ENCODE assay signal across 20 mouse cellular contexts in the genomic region with DNA sequence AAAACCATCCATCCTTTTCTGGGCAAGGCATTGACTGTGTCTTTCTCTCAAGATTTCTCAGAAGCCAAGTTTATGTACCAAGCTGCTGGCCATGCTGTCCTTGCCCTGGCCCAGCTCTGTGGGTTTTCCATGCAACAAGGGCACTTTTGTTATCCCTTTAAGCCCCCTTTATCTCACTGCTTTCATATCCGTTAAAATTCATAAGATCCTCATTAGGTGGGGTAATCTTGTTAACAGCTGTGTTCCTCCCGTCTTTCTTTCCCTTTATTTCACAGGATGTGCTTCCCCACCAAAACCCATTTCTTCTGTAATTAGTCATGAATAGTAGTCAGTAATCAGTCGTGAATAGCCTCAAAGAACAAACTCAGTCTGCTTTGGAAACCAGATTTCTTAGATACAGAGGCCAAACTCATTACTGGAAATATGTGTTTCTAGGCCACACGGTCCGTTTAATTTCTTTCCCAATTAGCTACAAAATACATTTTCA. TPM values are rescaled to one million over a fixed set of nuclear protein-coding genes. Genes with fewer than 3 reads are reported as not detected.
A peak's percentile ranks its signal among the peaks of the same experiment; 100 is the strongest.
DNase-seq lines count a peak whose midpoint lies in the region; ATAC-seq and TF ChIP-seq lines count a peak whose summit lies in the region.
"Had no signal": no experiment of that assay in that cellular context is flagged by ENCODE, and none has a peak within 500 bp of the region (broad histone marks: within the 10 kb centered on the region; RNA-seq: fewer than 3 reads in every experiment).

No protein-coding gene starts in this region.

- H3K36me3 ChIP-seq in midbrain, embryonic 11.5 days (ENCODE audit: control insufficient read depth, insufficient read depth, low read length) = no peaks in the 10 kb centered on the region
- no peaks in the 10 kb centered on the region for H3K36me3 ChIP-seq in midbrain, embryonic 10.5 days
- H3K36me3 ChIP-seq in forebrain, embryonic 14.5 days (ENCODE audit: control insufficient read depth, insufficient read depth, low read length) = no peaks in the 10 kb centered on the region
- H3K36me3 ChIP-seq in intestine, postnatal 0 days (ENCODE audit: control insufficient read depth, insufficient read depth) = no peaks in the 10 kb centered on the region
- H3K36me3 ChIP-seq in small intestine, adult 2 months (ENCODE audit: control insufficient read depth, insufficient read depth, low read length) = no peaks in the 10 kb centered on the region
- H3K36me3 ChIP-seq in heart, adult 2 months (ENCODE audit: control insufficient read depth, insufficient read depth, low read length) = no peaks in the 10 kb centered on the region
- H3K36me3 ChIP-seq: heart, embryonic 15.5 days had no signal

- H3K27ac ChIP-seq in midbrain, embryonic 11.5 days (ENCODE audit: low read depth, low read length) = no peak overlapping the region
- H3K27ac ChIP-seq in midbrain, embryonic 10.5 days (replicated peaks) = no peak overlapping the region
- H3K27ac ChIP-seq in forebrain, embryonic 14.5 days (ENCODE audit: low read depth, low read length) = peak overlapping the region; percentile 22; the same call in 1 of the 2 replicates
- H3K27ac ChIP-seq in intestine, postnatal 0 days (ENCODE audit: low read depth, low read length) = peak overlapping the region; percentile 73
- peak overlapping the region; percentile 82 for H3K27ac ChIP-seq in small intestine, adult 2 months (ENCODE audit: insufficient read depth, low read depth, low read length)
- no peak overlapping the region for H3K27ac ChIP-seq in heart, adult 2 months
- H3K27ac ChIP-seq: heart, embryonic 15.5 days; left cerebral cortex, adult 2 months had no signal

- DNase-seq in midbrain, embryonic 11.5 days (ENCODE audit: low spot score, missing footprints) = peak; percentile 83
- DNase-seq in midbrain, embryonic 10.5 days (ENCODE audit: low spot score) = no peak
- peak; percentile 76 for DNase-seq in forebrain, embryonic 14.5 days (ENCODE audit: low spot score)
- DNase-seq in adrenal gland, postnatal 4 days (ENCODE audit: low spot score in 2 of 2) = no peak
- DNase-seq in heart, adult 2 months = no peak
- DNase-seq: gastrocnemius, postnatal 36 days; kidney, postnatal 36 days; liver; lung, embryonic 14.5 days; right cerebral cortex, postnatal 4 days; thymus, postnatal 36 days had no signal

- no peak overlapping the region for H3K4me2 ChIP-seq in midbrain, embryonic 11.5 days
- no peak overlapping the region for H3K4me2 ChIP-seq in forebrain, embryonic 14.5 days (ENCODE audit: low read length)
- H3K4me2 ChIP-seq in intestine, postnatal 0 days (replicated peaks; ENCODE audit: low read depth) = no peak overlapping the region
- H3K4me2 ChIP-seq: heart, embryonic 15.5 days; lung, embryonic 14.5 days had no signal

- no peaks in the 10 kb centered on the region; the same call in 1 of the 2 replicates for H3K27me3 ChIP-seq in midbrain, embryonic 11.5 days (ENCODE audit: control insufficient read depth, insufficient read depth, low read length)
- H3K27me3 ChIP-seq in midbrain, embryonic 10.5 days (ENCODE audit: low read depth, poor library complexity, severe bottlenecking) = peaks cover 22% of the 10 kb centered on the region; the same call in 1 of the 2 replicates
- H3K27me3 ChIP-seq in forebrain, embryonic 14.5 days (replicated peaks; ENCODE audit: control insufficient read depth, insufficient read depth, low read length) = peaks cover 44% of the 10 kb centered on the region
- no peaks in the 10 kb centered on the region for H3K27me3 ChIP-seq in intestine, postnatal 0 days (replicated peaks; ENCODE audit: control insufficient read depth, insufficient read depth, low read length)
- H3K27me3 ChIP-seq in small intestine, adult 2 months (ENCODE audit: control insufficient read depth, insufficient read depth, low read length) = no peaks in the 10 kb centered on the region
- no peaks in the 10 kb centered on the region for H3K27me3 ChIP-seq in heart, adult 2 months (ENCODE audit: control insufficient read depth, insufficient read depth, low read length)
- H3K27me3 ChIP-seq: heart, embryonic 15.5 days had no signal

- H3K4me3 ChIP-seq in midbrain, embryonic 11.5 days (ENCODE audit: low read depth, low read length) = no peak overlapping the region
- H3K4me3 ChIP-seq in midbrain, embryonic 10.5 days = no peak overlapping the region
- no peak overlapping the region for H3K4me3 ChIP-seq in forebrain, embryonic 14.5 days (ENCODE audit: low read depth, low read length)
- H3K4me3 ChIP-seq in intestine, postnatal 0 days (ENCODE audit: low read depth, low read length) = no peak overlapping the region
- H3K4me3 ChIP-seq in small intestine, adult 2 months (ENCODE audit: low read depth, low read length) = no peak overlapping the region
- no peak overlapping the region for H3K4me3 ChIP-seq in heart, adult 2 months
- H3K4me3 ChIP-seq: heart, embryonic 15.5 days; left cerebral cortex, adult 2 months; megakaryocyte, embryonic 14.5 days had no signal

- WGBS in midbrain, embryonic 11.5 days = 36% methylated on average over 5 of the region's 5 CpGs
- 48% methylated on average over 5 of the region's 5 CpGs for WGBS in midbrain, embryonic 10.5 days
- WGBS in forebrain, embryonic 14.5 days = under 1% methylated on average over 5 of the region's 5 CpGs
- 49% methylated on average over 5 of the region's 5 CpGs for WGBS in intestine, postnatal 0 days
- WGBS in small intestine, adult 2 months = 38% methylated on average over 5 of the region's 5 CpGs
- 47% methylated on average over 5 of the region's 5 CpGs for WGBS in heart, adult 2 months

- TF ChIP-seq POLR2A in small intestine, adult 2 months (IDR thresholded peaks at IDR 0.05; ENCODE audit: low read depth, low read length) = no peak
- no peak for TF ChIP-seq POLR2A in heart, adult 2 months (IDR thresholded peaks at IDR 0.05; ENCODE audit: insufficient read depth, low read depth, low read length)

- ATAC-seq in midbrain, embryonic 11.5 days (ENCODE audit: low FRiP score) = peak; percentile 74
- ATAC-seq in forebrain, embryonic 14.5 days = peak; percentile 79
- ATAC-seq in intestine, postnatal 0 days = no peak

- no peaks in the 10 kb centered on the region for H3K79me2 ChIP-seq in heart, adult 2 months (replicated peaks; ENCODE audit: control insufficient read depth, insufficient read depth, low read length)

- TF ChIP-seq EP300 in heart, adult 2 months (IDR thresholded peaks at IDR 0.05; ENCODE audit: insufficient read depth, low read depth, low read length) = no peak

- peaks cover 6% of the 10 kb centered on the region; the same call in 1 of the 2 replicates for H3K4me1 ChIP-seq in midbrain, embryonic 11.5 days (ENCODE audit: control insufficient read depth, insufficient read depth, low read length)
- H3K4me1 ChIP-seq in midbrain, embryonic 10.5 days = peaks cover 22% of the 10 kb centered on the region
- peaks cover 19% of the 10 kb centered on the region for H3K4me1 ChIP-seq in forebrain, embryonic 14.5 days (ENCODE audit: control insufficient read depth, insufficient read depth, low read length)
- H3K4me1 ChIP-seq in intestine, postnatal 0 days (replicated peaks; ENCODE audit: control insufficient read depth, insufficient read depth, low read length) = 0 out of 2 replicates have a peak, but pooled peaks cover 2% of the 10 kb centered on the region
- H3K4me1 ChIP-seq in small intestine, adult 2 months (ENCODE audit: control insufficient read depth, insufficient read depth, insufficient read length, low read length) = peaks cover 21% of the 10 kb centered on the region; the same call in 1 of the 2 replicates
- H3K4me1 ChIP-seq in heart, adult 2 months (ENCODE audit: control insufficient read depth, insufficient read depth, low read length) = no peaks in the 10 kb centered on the region
- H3K4me1 ChIP-seq: heart, embryonic 15.5 days; megakaryocyte, embryonic 14.5 days had no signal

- no peak for TF ChIP-seq CTCF in intestine, postnatal 0 days (IDR thresholded peaks at IDR 0.05; ENCODE audit: low read depth)
- no peak for TF ChIP-seq CTCF in small intestine, adult 2 months (IDR thresholded peaks at IDR 0.05; ENCODE audit: extremely low read depth, insufficient read length, insufficient replicate concordance, low read depth, low read length)
- TF ChIP-seq CTCF in heart, adult 2 months (IDR thresholded peaks at IDR 0.05) = no peak

- intact Hi-C loops in heart, adult 2 months (cut with DNase I) = no loop called here

- no peaks in the 10 kb centered on the region for H3K9me3 ChIP-seq in midbrain, embryonic 11.5 days (ENCODE audit: control insufficient read depth, low read length)
- H3K9me3 ChIP-seq in midbrain, embryonic 10.5 days (replicated peaks) = no peaks in the 10 kb centered on the region
- H3K9me3 ChIP-seq in forebrain, embryonic 14.5 days (replicated peaks; ENCODE audit: control insufficient read depth, low read length) = no peaks in the 10 kb centered on the region
- no peaks in the 10 kb centered on the region for H3K9me3 ChIP-seq in intestine, postnatal 0 days (ENCODE audit: control insufficient read depth)
- H3K9me3 ChIP-seq: heart, embryonic 15.5 days; megakaryocyte, embryonic 14.5 days had no signal

- no peak overlapping the region for H3K9ac ChIP-seq in midbrain, embryonic 11.5 days (ENCODE audit: low read length)
- H3K9ac ChIP-seq in forebrain, embryonic 14.5 days (ENCODE audit: low read length) = no peak overlapping the region
- no peak overlapping the region for H3K9ac ChIP-seq in intestine, postnatal 0 days (ENCODE audit: low read depth, low read length)
- H3K9ac ChIP-seq in heart, adult 2 months (ENCODE audit: low read depth, low read length) = no peak overlapping the region
- H3K9ac ChIP-seq: heart, embryonic 15.5 days; lung, embryonic 14.5 days had no signal

RNA-seq across cellular contexts. Expression of a gene that starts 12.5 kb away (rescaled TPM):
- polyA plus RNA-seq in midbrain, embryonic 11.5 days (2014; fragmentation: Nextera tagmentation; extraction: Ambion mirVana) = not detected in 2 replicates
- not detected in 2 replicates for polyA plus RNA-seq in midbrain, embryonic 10.5 days (2016; fragmentation: Nextera tagmentation; extraction: Ambion mirVana)
- polyA plus RNA-seq in forebrain, embryonic 14.5 days (2014; fragmentation: Nextera tagmentation; extraction: Ambion mirVana) = not detected in 2 replicates
- polyA plus RNA-seq in intestine, postnatal 0 days (2015; fragmentation: Nextera tagmentation; extraction: Ambion mirVana) = 0.18 and 0.31 TPM in 2 replicates
- polyA plus RNA-seq in small intestine, adult 2 months (2012; rRNA removed) = 0.04 and 0.05 TPM in 2 replicates
- total RNA-seq in adrenal gland, postnatal 4 days (2021) = under 1 TPM in 1 of 2 experiments, not detected in 1; 0.22 TPM
- total RNA-seq in heart, adult 2 months (2021) = under 1 TPM; 0.29 to 0.41 TPM
- polyA plus RNA-seq in heart, adult 2 months (2012; rRNA removed) = 0.41 and 0.76 TPM in 2 replicates
- total RNA-seq: adrenal gland, adult 18-20 months; common myeloid progenitor, adult 5-6 weeks had no signal
- polyA plus RNA-seq: intestine, embryonic 14.5 days; lung, embryonic 14.5 days had no signal

RNA-seq across cellular contexts. Expression of a gene that starts 16.0 kb away (rescaled TPM):
- not detected in 2 replicates for polyA plus RNA-seq in midbrain, embryonic 11.5 days (2014; fragmentation: Nextera tagmentation; extraction: Ambion mirVana)
- polyA plus RNA-seq in midbrain, embryonic 10.5 days (2016; fragmentation: Nextera tagmentation; extraction: Ambion mirVana) = not detected in 2 replicates
- not detected in 2 replicates for polyA plus RNA-seq in forebrain, embryonic 14.5 days (2014; fragmentation: Nextera tagmentation; extraction: Ambion mirVana)
- 23.0 and 29.2 TPM in 2 replicates for polyA plus RNA-seq in intestine, postnatal 0 days (2015; fragmentation: Nextera tagmentation; extraction: Ambion mirVana)
- 7.3 and 20.9 TPM in 2 replicates for polyA plus RNA-seq in small intestine, adult 2 months (2012; rRNA removed)
- 1 to 10 TPM; 1.6 to 2.4 TPM for total RNA-seq in adrenal gland, postnatal 4 days (2021)
- under 1 TPM; 0.10 to 0.20 TPM for total RNA-seq in heart, adult 2 months (2021)
- polyA plus RNA-seq in heart, adult 2 months (2012; rRNA removed) = not detected in 2 replicates
- total RNA-seq: common myeloid progenitor, adult 5-6 weeks had no signal
- polyA plus RNA-seq: heart, embryonic 15.5 days; lung, embryonic 14.5 days had no signal

RNA-seq across cellular contexts. Expression of a gene that starts 44.3 kb away (rescaled TPM):
- 27.3 and 28.9 TPM in 2 replicates for polyA plus RNA-seq in midbrain, embryonic 11.5 days (2014; fragmentation: Nextera tagmentation; extraction: Ambion mirVana)
- polyA plus RNA-seq in midbrain, embryonic 10.5 days (2016; fragmentation: Nextera tagmentation; extraction: Ambion mirVana) = 35.5 and 40.2 TPM in 2 replicates
- polyA plus RNA-seq in forebrain, embryonic 14.5 days (2014; fragmentation: Nextera tagmentation; extraction: Ambion mirVana) = 31.2 and 35.1 TPM in 2 replicates
- 1.9 TPM in 2 replicates for polyA plus RNA-seq in intestine, postnatal 0 days (2015; fragmentation: Nextera tagmentation; extraction: Ambion mirVana)
- polyA plus RNA-seq in small intestine, adult 2 months (2012; rRNA removed) = 1.7 and 2.0 TPM in 2 replicates
- total RNA-seq in adrenal gland, postnatal 4 days (2021) = 1 to 10 TPM; 3.6 to 4.5 TPM
- total RNA-seq in heart, adult 2 months (2021) = under 1 TPM; 0.34 to 0.37 TPM
- 0.39 and 0.47 TPM in 2 replicates for polyA plus RNA-seq in heart, adult 2 months (2012; rRNA removed)
- total RNA-seq: common myeloid progenitor, adult 5-6 weeks had no signal

RNA-seq across cellular contexts. Expression of a gene that starts 46.1 kb away (rescaled TPM):
- 0.26 TPM in 1 of 2 replicates, not detected in the other for polyA plus RNA-seq in midbrain, embryonic 11.5 days (2014; fragmentation: Nextera tagmentation; extraction: Ambion mirVana)
- not detected in 2 replicates for polyA plus RNA-seq in midbrain, embryonic 10.5 days (2016; fragmentation: Nextera tagmentation; extraction: Ambion mirVana)
- polyA plus RNA-seq in forebrain, embryonic 14.5 days (2014; fragmentation: Nextera tagmentation; extraction: Ambion mirVana) = not detected in 2 replicates
- 0.60 and 0.83 TPM in 2 replicates for polyA plus RNA-seq in intestine, postnatal 0 days (2015; fragmentation: Nextera tagmentation; extraction: Ambion mirVana)
- 0.03 and 0.20 TPM in 2 replicates for polyA plus RNA-seq in small intestine, adult 2 months (2012; rRNA removed)
- total RNA-seq in adrenal gland, postnatal 4 days (2021) = under 1 TPM in 1 of 2 experiments, not detected in 1; 0.25 TPM
- total RNA-seq in heart, adult 2 months (2021) = not detected
- polyA plus RNA-seq in heart, adult 2 months (2012; rRNA removed) = 0.06 TPM in 1 of 2 replicates, not detected in the other
- total RNA-seq: adrenal gland, adult 18-20 months; common myeloid progenitor, adult 5-6 weeks; gastrocnemius, postnatal 36 days; left cerebral cortex, adult 2 months had no signal
- polyA plus RNA-seq: heart, embryonic 15.5 days; stomach, embryonic 16.5 days had no signal

RNA-seq across cellular contexts. Expression of a gene that starts 55.5 kb away (rescaled TPM):
- 23.2 and 23.6 TPM in 2 replicates for polyA plus RNA-seq in midbrain, embryonic 11.5 days (2014; fragmentation: Nextera tagmentation; extraction: Ambion mirVana)
- polyA plus RNA-seq in midbrain, embryonic 10.5 days (2016; fragmentation: Nextera tagmentation; extraction: Ambion mirVana) = 23.9 and 25.9 TPM in 2 replicates
- 6.8 and 7.1 TPM in 2 replicates for polyA plus RNA-seq in forebrain, embryonic 14.5 days (2014; fragmentation: Nextera tagmentation; extraction: Ambion mirVana)
- 21.6 and 22.9 TPM in 2 replicates for polyA plus RNA-seq in intestine, postnatal 0 days (2015; fragmentation: Nextera tagmentation; extraction: Ambion mirVana)
- 6.8 and 14.2 TPM in 2 replicates for polyA plus RNA-seq in small intestine, adult 2 months (2012; rRNA removed)
- total RNA-seq in adrenal gland, postnatal 4 days (2021) = 100 to 1,000 TPM in 1 of 2 experiments, 10 to 100 TPM in 1; 94.4 to 118 TPM
- 10 to 100 TPM; 22.2 to 24.1 TPM for total RNA-seq in heart, adult 2 months (2021)
- 29.9 and 38.1 TPM in 2 replicates for polyA plus RNA-seq in heart, adult 2 months (2012; rRNA removed)

Comparison
In these comparisons a context has a peak if more than half of its experiments do, and no peak if none do; other contexts are left out.
1. DNase-seq: peak in midbrain, embryonic 11.5 days (single experiment) and forebrain, embryonic 14.5 days (single experiment); none in midbrain, embryonic 10.5 days (single experiment), adrenal gland, postnatal 4 days (0 of 2) and heart, adult 2 months (0 of 2).
2. H3K27ac ChIP-seq: peak in forebrain, embryonic 14.5 days (single experiment), intestine, postnatal 0 days (single experiment) and small intestine, adult 2 months (single experiment); none in midbrain, embryonic 11.5 days (single experiment), midbrain, embryonic 10.5 days (single experiment) and heart, adult 2 months (single experiment).